Mouse (Mus musculus): ENCODE measurements at regions not wholly inside any gene's neighbourhood (a gene's known extent, or its start where the extent isn't known, plus 50 kb on each side); places are given as distances from the start of the nearest gene placed in this dataset.

DNA sequence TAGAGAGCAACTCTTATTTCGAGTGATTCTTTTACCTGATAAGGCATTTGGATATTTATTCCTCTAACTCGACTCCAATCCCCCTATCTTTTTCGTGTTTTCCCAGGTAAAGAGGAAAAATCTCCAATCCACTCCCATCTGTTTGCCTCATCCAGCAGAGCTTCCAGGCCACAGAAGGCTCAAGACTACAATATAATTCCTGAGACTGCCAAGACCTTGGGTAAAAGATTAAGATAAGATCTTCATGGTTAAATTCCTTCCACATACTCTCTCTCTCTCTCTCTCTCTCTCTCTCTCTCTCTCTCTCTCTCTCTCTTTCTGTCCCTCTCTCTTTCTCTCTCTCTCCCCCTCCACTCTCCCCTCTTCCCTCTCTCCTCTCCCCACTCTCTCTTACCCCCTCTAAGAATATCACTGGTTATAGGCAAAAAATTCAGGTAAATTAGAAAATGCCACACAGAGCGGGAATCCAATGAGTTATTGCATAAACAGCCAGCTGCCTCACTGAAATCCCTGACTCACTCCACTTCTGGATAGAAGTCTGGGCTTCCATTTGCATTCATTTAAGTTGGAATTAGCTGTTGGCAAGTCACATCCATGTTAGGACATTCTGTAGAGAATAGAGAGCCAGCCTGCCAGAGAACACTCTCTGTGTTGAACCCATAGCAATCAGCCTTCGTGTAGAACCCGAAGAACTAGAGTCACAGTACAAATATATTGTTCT, 78.9 kb upstream of the Cav2 start:
- Histone ChIP-seq H3K9ac (replicated peaks; ENCODE audit: low read depth) (no peak overlapping the region), H3K27ac (ENCODE audit: low read length) (no peak overlapping the region), H3K4me1 (ENCODE audit: insufficient read depth, low read depth, low read length) (peaks cover 6% of the 10 kb centered on the region; the same call in 1 of the 2 replicates), H3K27me3 (replicated peaks; ENCODE audit: insufficient read depth, low read length) (no peaks in the 10 kb centered on the region), H3K9me3 (ENCODE audit: low read length) (no peaks in the 10 kb centered on the region), H3K4me2 (replicated peaks; ENCODE audit: low read depth, low read length) (no peak overlapping the region), H3K4me3 (ENCODE audit: low read depth, low read length) (no peak overlapping the region), H3K36me3 (ENCODE audit: insufficient read depth, low read length) (no peaks in the 10 kb centered on the region)
- ATAC-seq (no peak), DNase-seq (ENCODE audit: low spot score) (peak; percentile 42)
- WGBS = 53% methylated on average over 6 of the region's 6 CpGs
- no peak for TF ChIP-seq EP300 (IDR thresholded peaks at IDR 0.05)
- no peak for TF ChIP-seq CTCF (IDR thresholded peaks at IDR 0.05)

DNA sequence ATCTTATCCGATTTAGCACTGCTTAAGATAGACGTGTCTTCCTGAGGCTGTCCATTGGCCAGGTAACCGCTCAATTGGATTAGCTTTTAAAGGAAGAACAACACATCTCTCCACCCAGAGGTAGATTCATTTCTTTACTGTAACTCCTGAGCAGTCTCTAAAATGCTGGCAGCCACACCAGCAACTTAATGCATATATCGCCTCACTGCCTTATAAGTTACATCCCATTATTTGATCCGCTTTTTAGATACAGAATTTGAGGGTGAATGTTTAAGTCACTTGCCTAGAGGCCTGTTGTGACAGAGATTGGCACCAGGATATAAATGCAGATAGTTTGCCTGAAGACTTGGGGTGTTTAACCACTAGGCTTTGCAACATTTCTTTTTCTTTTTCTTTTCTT, 77.7 kb upstream of the Cav2 start:
- Histone ChIP-seq H3K27me3 (replicated peaks; ENCODE audit: insufficient read depth, low read length) (no peaks in the 10 kb centered on the region), H3K36me3 (ENCODE audit: insufficient read depth, low read length) (no peaks in the 10 kb centered on the region), H3K4me1 (ENCODE audit: insufficient read depth, low read depth, low read length) (no peaks in the 10 kb centered on the region), H3K9ac (replicated peaks; ENCODE audit: low read depth) (no peak overlapping the region), H3K9me3 (ENCODE audit: low read length) (no peaks in the 10 kb centered on the region), H3K4me2 (replicated peaks; ENCODE audit: low read depth, low read length) (no peak overlapping the region), H3K4me3 (ENCODE audit: low read depth, low read length) (no peak overlapping the region), H3K27ac (ENCODE audit: low read length) (no peak overlapping the region)
- TF ChIP-seq EP300 (IDR thresholded peaks at IDR 0.05) (no peak), CTCF (IDR thresholded peaks at IDR 0.05) (no peak)
- 96% methylated on average over 5 of the region's 5 CpGs for WGBS
- DNase-seq (ENCODE audit: low spot score) = no peak
- ATAC-seq = no peak

DNA sequence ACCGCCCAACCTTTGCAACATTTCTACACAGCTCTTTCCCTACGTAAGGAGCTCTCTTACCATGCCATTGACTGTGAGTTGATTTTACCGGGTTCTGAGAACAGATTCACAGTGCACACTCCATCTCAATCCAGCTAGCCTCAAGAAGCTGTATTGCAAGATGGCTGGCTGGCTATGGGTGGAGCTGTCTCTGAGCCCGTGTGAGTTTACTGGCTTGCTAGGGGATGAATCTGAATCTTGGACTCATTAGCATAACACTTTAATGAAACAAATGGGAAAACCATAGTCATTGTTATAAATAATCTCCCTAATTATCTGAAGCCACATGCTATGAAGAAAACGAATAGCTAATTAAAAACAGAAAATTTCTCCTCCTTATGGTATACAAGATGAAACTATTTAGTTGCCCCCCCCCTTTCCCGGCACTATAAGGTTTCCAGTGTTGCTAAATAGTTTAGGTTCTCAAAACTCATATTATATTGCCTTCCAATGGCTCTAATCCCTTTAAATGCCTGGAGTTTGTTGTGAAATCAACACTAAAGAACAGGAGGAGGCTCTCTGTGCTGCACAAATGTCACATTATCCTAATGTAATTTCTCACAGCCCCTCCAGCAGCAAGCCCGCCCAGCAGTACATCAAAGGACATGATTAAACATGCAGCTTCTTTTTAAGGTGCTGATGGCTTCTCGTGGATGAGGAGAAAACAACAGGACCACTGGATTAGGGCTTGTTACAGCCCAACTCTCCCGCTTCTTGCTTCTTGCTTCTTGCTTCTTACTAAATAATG, 76.9 kb upstream of the Cav2 start:
- WGBS = 85% methylated on average over 9 of the region's 9 CpGs
- no peaks in the 10 kb centered on the region for H3K9me3 ChIP-seq (ENCODE audit: low read length)
- no peak overlapping the region for H3K4me2 ChIP-seq (replicated peaks; ENCODE audit: low read depth, low read length)
- TF ChIP-seq CTCF (IDR thresholded peaks at IDR 0.05) (no peak), EP300 (IDR thresholded peaks at IDR 0.05) (no peak)
- H3K36me3 ChIP-seq (ENCODE audit: insufficient read depth, low read length) = no peaks in the 10 kb centered on the region
- no peak overlapping the region for H3K27ac ChIP-seq (ENCODE audit: low read length)
- DNase-seq (ENCODE audit: low spot score) = no peak
- no peaks in the 10 kb centered on the region for H3K4me1 ChIP-seq (ENCODE audit: insufficient read depth, low read depth, low read length)
- H3K27me3 ChIP-seq (replicated peaks; ENCODE audit: insufficient read depth, low read length) = no peaks in the 10 kb centered on the region
- ATAC-seq = no peak
- H3K4me3 ChIP-seq (ENCODE audit: low read depth, low read length) = no peak overlapping the region
- no peak overlapping the region for H3K9ac ChIP-seq (replicated peaks; ENCODE audit: low read depth)

DNA sequence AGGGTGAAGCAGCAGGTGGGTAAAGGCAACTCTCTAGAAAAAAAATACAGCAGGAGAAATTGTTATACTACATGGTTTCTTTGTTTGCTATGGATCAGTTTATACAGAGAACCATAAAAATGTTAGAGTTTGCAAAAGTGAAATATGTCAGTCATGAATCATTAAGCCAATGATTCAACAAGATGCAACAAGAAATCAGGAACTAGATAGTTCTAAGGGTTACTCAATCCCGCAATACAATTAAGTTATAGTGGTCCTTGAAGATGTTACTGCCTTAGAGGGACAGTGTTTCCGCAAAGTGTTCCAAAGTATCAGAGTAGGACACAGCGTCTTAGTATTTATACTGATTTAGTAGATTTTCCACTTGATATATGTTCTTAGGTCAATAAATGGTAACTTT, 74.1 kb upstream of the Cav2 start:
- Histone ChIP-seq H3K4me2 (replicated peaks; ENCODE audit: low read depth, low read length) (no peak overlapping the region), H3K36me3 (ENCODE audit: insufficient read depth, low read length) (no peaks in the 10 kb centered on the region), H3K9me3 (ENCODE audit: low read length) (no peaks in the 10 kb centered on the region), H3K4me3 (ENCODE audit: low read depth, low read length) (no peak overlapping the region), H3K27ac (ENCODE audit: low read length) (no peak overlapping the region), H3K4me1 (ENCODE audit: insufficient read depth, low read depth, low read length) (no peaks in the 10 kb centered on the region), H3K9ac (replicated peaks; ENCODE audit: low read depth) (no peak overlapping the region), H3K27me3 (replicated peaks; ENCODE audit: insufficient read depth, low read length) (no peaks in the 10 kb centered on the region)
- ATAC-seq = no peak
- 95% methylated on average over 3 of the region's 3 CpGs for WGBS
- TF ChIP-seq EP300 (IDR thresholded peaks at IDR 0.05) (no peak), CTCF (IDR thresholded peaks at IDR 0.05) (no peak)
- DNase-seq (ENCODE audit: low spot score) = no peak

DNA sequence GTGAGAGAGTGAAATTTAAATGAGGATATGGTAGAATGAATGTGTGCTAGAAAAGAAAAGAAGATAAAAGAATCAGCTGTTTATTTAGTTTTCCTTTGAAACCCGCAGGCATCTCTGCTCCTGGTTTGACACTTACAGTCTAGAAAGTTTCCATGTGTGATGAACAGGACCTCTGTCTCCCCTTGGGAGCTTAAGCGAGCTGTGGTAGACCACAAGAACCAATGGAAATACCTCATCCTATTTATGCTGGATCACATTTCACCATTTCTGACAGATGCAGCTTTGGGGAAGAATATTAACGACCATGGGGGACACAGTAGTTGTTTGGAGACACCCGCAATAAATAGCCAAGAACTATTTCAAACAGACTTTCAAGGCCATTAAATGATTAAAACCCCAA, 71.2 kb upstream of the Cav2 start:
- no peaks in the 10 kb centered on the region for H3K27me3 ChIP-seq (replicated peaks; ENCODE audit: insufficient read depth, low read length)
- H3K4me2 ChIP-seq (replicated peaks; ENCODE audit: low read depth, low read length) = no peak overlapping the region
- no peak for DNase-seq (ENCODE audit: low spot score)
- H3K9ac ChIP-seq (replicated peaks; ENCODE audit: low read depth) = no peak overlapping the region
- no peaks in the 10 kb centered on the region for H3K4me1 ChIP-seq (ENCODE audit: insufficient read depth, low read depth, low read length)
- H3K4me3 ChIP-seq (ENCODE audit: low read depth, low read length) = no peak overlapping the region
- WGBS = 59% methylated on average over 4 of the region's 4 CpGs
- no peaks in the 10 kb centered on the region for H3K9me3 ChIP-seq (ENCODE audit: low read length)
- no peak overlapping the region for H3K27ac ChIP-seq (ENCODE audit: low read length)
- no peak for TF ChIP-seq EP300 (IDR thresholded peaks at IDR 0.05)
- TF ChIP-seq CTCF (IDR thresholded peaks at IDR 0.05) = no peak
- no peak for ATAC-seq
- no peaks in the 10 kb centered on the region for H3K36me3 ChIP-seq (ENCODE audit: insufficient read depth, low read length)

DNA sequence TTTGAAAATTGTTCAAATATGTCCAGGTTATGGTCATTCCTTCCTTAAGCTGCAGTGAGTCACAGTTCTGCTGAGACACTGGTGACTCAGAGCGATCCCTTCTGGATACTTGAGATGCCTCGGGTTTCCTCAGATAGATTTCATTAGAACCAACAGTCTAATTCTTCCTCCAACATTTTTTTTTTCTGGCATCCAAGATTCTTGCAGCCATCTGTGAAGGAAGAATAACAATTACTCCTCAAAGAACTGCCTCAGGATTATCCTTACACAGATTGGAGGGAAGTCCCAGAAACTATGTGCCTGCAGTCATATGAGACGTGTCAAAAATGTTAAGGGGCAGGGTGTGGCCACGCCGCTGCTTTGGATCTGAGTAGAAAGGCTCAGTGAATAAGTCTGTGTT, 69.6 kb upstream of the Cav2 start:
- H3K4me2 ChIP-seq (replicated peaks; ENCODE audit: low read depth, low read length) = no peak overlapping the region
- H3K36me3 ChIP-seq (ENCODE audit: insufficient read depth, low read length) = no peaks in the 10 kb centered on the region
- peak; percentile 88 for DNase-seq (ENCODE audit: low spot score)
- WGBS = 40% methylated on average over 5 of the region's 5 CpGs
- no peaks in the 10 kb centered on the region for H3K27me3 ChIP-seq (replicated peaks; ENCODE audit: insufficient read depth, low read length)
- ATAC-seq = peak; percentile 97
- TF ChIP-seq CTCF (IDR thresholded peaks at IDR 0.05) (no peak), EP300 (IDR thresholded peaks at IDR 0.05) (peak; percentile 84)
- no peaks in the 10 kb centered on the region for H3K9me3 ChIP-seq (ENCODE audit: low read length)
- H3K4me3 ChIP-seq (ENCODE audit: low read depth, low read length) = no peak overlapping the region
- H3K4me1 ChIP-seq (ENCODE audit: insufficient read depth, low read depth, low read length) = no peaks in the 10 kb centered on the region
- no peak overlapping the region for H3K9ac ChIP-seq (replicated peaks; ENCODE audit: low read depth)
- peak overlapping the region; percentile 39; the same call in 1 of the 2 replicates for H3K27ac ChIP-seq (ENCODE audit: low read length)
